Mouse (Mus musculus): ENCODE measurements at regions not wholly inside any gene's neighbourhood (a gene's known extent, or its start where the extent isn't known, plus 50 kb on each side); places are given as distances from the start of the nearest gene placed in this dataset.

DNA sequence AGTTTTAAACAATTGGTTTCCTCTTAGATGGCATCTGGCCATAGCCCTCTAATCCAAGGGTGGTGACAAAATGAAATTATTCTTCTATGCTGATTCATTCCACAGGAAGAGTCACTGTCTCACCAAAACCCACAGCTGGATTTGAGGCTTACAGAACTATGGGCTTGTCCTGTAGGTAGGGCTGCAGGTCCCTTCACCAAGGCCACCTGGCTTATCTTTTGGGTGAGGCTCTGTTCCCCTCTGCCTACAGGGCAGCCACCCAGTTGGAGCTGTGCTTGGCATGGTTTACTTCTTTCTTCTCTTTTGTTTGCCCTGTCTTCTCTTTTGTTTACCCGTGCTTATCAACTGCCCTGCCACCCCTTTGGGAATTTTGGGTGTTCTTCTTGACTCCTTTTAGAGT is 113.0 kb downstream of the Tent5c start:
- no peak for TF ChIP-seq BHLHE40 (IDR thresholded peaks at IDR 0.05; ENCODE audit: borderline replicate concordance, low read depth, low read length)
- TF ChIP-seq POLR2A (IDR thresholded peaks at IDR 0.05; ENCODE audit: control insufficient read depth in 1 of 2, insufficient read depth in 1 of 2, low read depth in 1 of 2, low read length in 2 of 2, poor library complexity in 1 of 2): no peak
- TF ChIP-seq CTCF (IDR thresholded peaks at IDR 0.05 in 2 of 3, conservative IDR thresholded peaks at IDR 0.05 in 1 of 3; ENCODE audit: control insufficient read depth in 1 of 3, insufficient read depth in 1 of 3, low read depth in 2 of 3, low read length in 3 of 3, poor library complexity in 1 of 3, severe bottlenecking in 1 of 3): no peak
- TF ChIP-seq POLR2AphosphoS2 (IDR thresholded peaks at IDR 0.05; ENCODE audit: low read length): no peak
- no peak for TF ChIP-seq EP300 (IDR thresholded peaks at IDR 0.05; ENCODE audit: low read depth in 1 of 2, low read length in 2 of 2)
- no peak for TF ChIP-seq CHD2 (IDR thresholded peaks at IDR 0.05; ENCODE audit: low read length)
- TF ChIP-seq USF1 (IDR thresholded peaks at IDR 0.05; ENCODE audit: low read depth, low read length): no peak
- TF ChIP-seq TAL1 (IDR thresholded peaks at IDR 0.05; ENCODE audit: low read length): no peak

All from MEL (cell line).